Mouse (Mus musculus): ENCODE results near the gene Defb25. TPM values are rescaled to one million over a fixed set of nuclear protein-coding genes. Genes with fewer than 3 reads are reported as not detected.
A peak's percentile ranks its signal among the peaks of the same experiment; 100 is the strongest.

The Defb25 gene
- polyA plus RNA-seq, 1 experiment from 2014 or later: not detected

GRCm38 (mm10) chr2:152633334-152633733, 10.5 kb upstream of the Defb25 start:
- Histone ChIP-seq H3K9ac (replicated peaks; ENCODE audit: low read depth, low read length) (no peak overlapping the region), H3K9me3 (ENCODE audit: control insufficient read depth, low read length) (no peaks in the 10 kb centered on the region), H3K27ac (ENCODE audit: low read depth, low read length) (no peak overlapping the region), H3K27me3 (ENCODE audit: control insufficient read depth, insufficient read depth, low read length) (0 out of 2 replicates have a peak, but pooled peaks cover under 1% of the 10 kb centered on the region), H3K36me3 (ENCODE audit: control insufficient read depth, insufficient read depth, low read length) (no peaks in the 10 kb centered on the region), H3K4me1 (ENCODE audit: control insufficient read depth, insufficient read depth, low read length) (no peaks in the 10 kb centered on the region), H3K4me2 (ENCODE audit: low read depth, low read length) (0 out of 2 replicates have a peak overlapping the region, but pooled peaks have one; percentile 7), H3K4me3 (ENCODE audit: low read depth, low read length) (no peak overlapping the region)
- 42% methylated on average over 17 of the region's 17 CpGs for WGBS
- peak; percentile 21; the same call in 1 of the 2 replicates for ATAC-seq (ENCODE audit: low read depth)

- no peak overlapping the region for H3K4me2 ChIP-seq (ENCODE audit: low read depth, low read length)
- peaks cover 7% of the 10 kb centered on the region; the same call in 1 of the 2 replicates for H3K4me1 ChIP-seq (ENCODE audit: control insufficient read depth, insufficient read depth, low read length)
- no peak for ATAC-seq (ENCODE audit: low read depth)
- 93% methylated on average over 6 of the region's 6 CpGs for WGBS
- H3K9ac ChIP-seq (replicated peaks; ENCODE audit: low read depth, low read length): no peak overlapping the region
- peaks cover 15% of the 10 kb centered on the region; the same call in 1 of the 2 replicates for H3K27me3 ChIP-seq (ENCODE audit: control insufficient read depth, insufficient read depth, low read length)
- no peaks in the 10 kb centered on the region for H3K9me3 ChIP-seq (ENCODE audit: control insufficient read depth, low read length)
- no peak overlapping the region for H3K27ac ChIP-seq (ENCODE audit: low read depth, low read length)
- no peaks in the 10 kb centered on the region for H3K36me3 ChIP-seq (ENCODE audit: control insufficient read depth, insufficient read depth, low read length)
- H3K4me3 ChIP-seq (ENCODE audit: low read depth, low read length): no peak overlapping the region
Observed at GRCm38 (mm10) chr2:152629904-152630303, 7.1 kb upstream of the Defb25 start.

GRCm38 (mm10) chr2:152629239-152629638, 6.4 kb upstream of the Defb25 start:
- Histone ChIP-seq H3K27me3 (ENCODE audit: control insufficient read depth, insufficient read depth, low read length) (peaks cover 15% of the 10 kb centered on the region; the same call in 1 of the 2 replicates), H3K27ac (ENCODE audit: low read depth, low read length) (no peak overlapping the region), H3K36me3 (ENCODE audit: control insufficient read depth, insufficient read depth, low read length) (no peaks in the 10 kb centered on the region), H3K4me2 (ENCODE audit: low read depth, low read length) (no peak overlapping the region), H3K4me3 (ENCODE audit: low read depth, low read length) (no peak overlapping the region), H3K9me3 (ENCODE audit: control insufficient read depth, low read length) (no peaks in the 10 kb centered on the region), H3K4me1 (ENCODE audit: control insufficient read depth, insufficient read depth, low read length) (peaks cover 7% of the 10 kb centered on the region; the same call in 1 of the 2 replicates), H3K9ac (replicated peaks; ENCODE audit: low read depth, low read length) (no peak overlapping the region)
- WGBS: 38% methylated on average over 3 of the region's 3 CpGs
- ATAC-seq (ENCODE audit: low read depth): no peak

- Histone ChIP-seq H3K36me3 (ENCODE audit: control insufficient read depth, insufficient read depth, low read length) (no peaks in the 10 kb centered on the region), H3K9ac (replicated peaks; ENCODE audit: low read depth, low read length) (no peak overlapping the region), H3K9me3 (ENCODE audit: control insufficient read depth, low read length) (no peaks in the 10 kb centered on the region), H3K4me2 (ENCODE audit: low read depth, low read length) (no peak overlapping the region), H3K4me1 (ENCODE audit: control insufficient read depth, insufficient read depth, low read length) (peaks cover 7% of the 10 kb centered on the region; the same call in 1 of the 2 replicates), H3K27me3 (ENCODE audit: control insufficient read depth, insufficient read depth, low read length) (peaks cover 15% of the 10 kb centered on the region; the same call in 1 of the 2 replicates), H3K27ac (ENCODE audit: low read depth, low read length) (no peak overlapping the region), H3K4me3 (ENCODE audit: low read depth, low read length) (no peak overlapping the region)
- no peak for ATAC-seq (ENCODE audit: low read depth)
- WGBS: 43% methylated on average over 17 of the region's 17 CpGs
Observed at GRCm38 (mm10) chr2:152628066-152628465, 5.2 kb upstream of the Defb25 start.

GRCm38 (mm10) chr2:152626774-152627591, 4.1 kb upstream of the Defb25 start, which contains the start of gene Rem1:
Rem1 (plus strand) TSS chr2:152626951.
- no peak within 1 kb of the TSS for H3K27ac ChIP-seq (ENCODE audit: low read depth, low read length)
- ATAC-seq (ENCODE audit: low read depth): no peak
- no peak within 1 kb of the TSS for H3K9ac ChIP-seq (replicated peaks; ENCODE audit: low read depth, low read length)

GRCm38 (mm10) chr2:152625256-152625655, 2.4 kb upstream of the Defb25 start:
- Histone ChIP-seq H3K9ac (replicated peaks; ENCODE audit: low read depth, low read length) (no peak overlapping the region), H3K36me3 (ENCODE audit: control insufficient read depth, insufficient read depth, low read length) (no peaks in the 10 kb centered on the region), H3K4me1 (ENCODE audit: control insufficient read depth, insufficient read depth, low read length) (peaks cover 7% of the 10 kb centered on the region; the same call in 1 of the 2 replicates), H3K4me2 (ENCODE audit: low read depth, low read length) (no peak overlapping the region), H3K27ac (ENCODE audit: low read depth, low read length) (no peak overlapping the region), H3K9me3 (ENCODE audit: control insufficient read depth, low read length) (no peaks in the 10 kb centered on the region), H3K27me3 (ENCODE audit: control insufficient read depth, insufficient read depth, low read length) (peaks cover 15% of the 10 kb centered on the region; the same call in 1 of the 2 replicates), H3K4me3 (ENCODE audit: low read depth, low read length) (no peak overlapping the region)
- ATAC-seq (ENCODE audit: low read depth): no peak
- 4% methylated on average over 1 of the region's 1 CpGs for WGBS

More at GRCm38 (mm10) chr2:152626774-152627591, 4.1 kb upstream of the Defb25 start, which contains the start of gene Rem1:
- H3K4me3 ChIP-seq (ENCODE audit: low read depth, low read length): peak within 1 kb of the TSS; percentile 21; the same call in 1 of the 2 replicates
- no peaks in the 10 kb centered on the region for H3K9me3 ChIP-seq (ENCODE audit: control insufficient read depth, low read length)
- WGBS: 3% methylated on average over 59 of the region's 59 CpGs
- H3K27me3 ChIP-seq (ENCODE audit: control insufficient read depth, insufficient read depth, low read length): peaks cover 15% of the 10 kb centered on the region; the same call in 1 of the 2 replicates
- peaks cover 7% of the 10 kb centered on the region; the same call in 1 of the 2 replicates for H3K4me1 ChIP-seq (ENCODE audit: control insufficient read depth, insufficient read depth, low read length)
- H3K4me2 ChIP-seq (ENCODE audit: low read depth, low read length): peak within 1 kb of the TSS; percentile 49
- H3K36me3 ChIP-seq (ENCODE audit: control insufficient read depth, insufficient read depth, low read length): no peaks in the 10 kb centered on the region

GRCm38 (mm10) chr2:152624566-152624965, 1.7 kb upstream of the Defb25 start:
- Histone ChIP-seq H3K27me3 (ENCODE audit: control insufficient read depth, insufficient read depth, low read length) (peaks cover 15% of the 10 kb centered on the region; the same call in 1 of the 2 replicates), H3K27ac (ENCODE audit: low read depth, low read length) (no peak overlapping the region), H3K4me2 (ENCODE audit: low read depth, low read length) (no peak overlapping the region), H3K9ac (replicated peaks; ENCODE audit: low read depth, low read length) (no peak overlapping the region), H3K4me3 (ENCODE audit: low read depth, low read length) (no peak overlapping the region), H3K9me3 (ENCODE audit: control insufficient read depth, low read length) (no peaks in the 10 kb centered on the region), H3K4me1 (ENCODE audit: control insufficient read depth, insufficient read depth, low read length) (peaks cover 7% of the 10 kb centered on the region; the same call in 1 of the 2 replicates), H3K36me3 (ENCODE audit: control insufficient read depth, insufficient read depth, low read length) (no peaks in the 10 kb centered on the region)
- 92% methylated on average over 2 of the region's 2 CpGs for WGBS
- no peak for ATAC-seq (ENCODE audit: low read depth)

- no peak for ATAC-seq (ENCODE audit: low read depth)
Observed at GRCm38 (mm10) chr2:152622151-152622550, 702 bp downstream of the Defb25 start.

More at GRCm38 (mm10) chr2:152622151-152622550, 702 bp downstream of the Defb25 start:
- H3K4me2 ChIP-seq (ENCODE audit: low read depth, low read length): no peak overlapping the region
- H3K36me3 ChIP-seq (ENCODE audit: control insufficient read depth, insufficient read depth, low read length): no peaks in the 10 kb centered on the region
- H3K27me3 ChIP-seq (ENCODE audit: control insufficient read depth, insufficient read depth, low read length): peaks cover 9% of the 10 kb centered on the region; the same call in 1 of the 2 replicates
- H3K4me1 ChIP-seq (ENCODE audit: control insufficient read depth, insufficient read depth, low read length): peaks cover 6% of the 10 kb centered on the region; the same call in 1 of the 2 replicates
- H3K9ac ChIP-seq (replicated peaks; ENCODE audit: low read depth, low read length): no peak overlapping the region
- no peaks in the 10 kb centered on the region for H3K9me3 ChIP-seq (ENCODE audit: control insufficient read depth, low read length)
- no peak overlapping the region for H3K4me3 ChIP-seq (ENCODE audit: low read depth, low read length)
- 74% methylated on average over 13 of the region's 13 CpGs for WGBS
- H3K27ac ChIP-seq (ENCODE audit: low read depth, low read length): no peak overlapping the region

Measured in neural tube, embryonic 14.5 days (tissue).